Mouse (Mus musculus): ENCODE data around the gene Steap3.

The Steap3 gene

DNA sequence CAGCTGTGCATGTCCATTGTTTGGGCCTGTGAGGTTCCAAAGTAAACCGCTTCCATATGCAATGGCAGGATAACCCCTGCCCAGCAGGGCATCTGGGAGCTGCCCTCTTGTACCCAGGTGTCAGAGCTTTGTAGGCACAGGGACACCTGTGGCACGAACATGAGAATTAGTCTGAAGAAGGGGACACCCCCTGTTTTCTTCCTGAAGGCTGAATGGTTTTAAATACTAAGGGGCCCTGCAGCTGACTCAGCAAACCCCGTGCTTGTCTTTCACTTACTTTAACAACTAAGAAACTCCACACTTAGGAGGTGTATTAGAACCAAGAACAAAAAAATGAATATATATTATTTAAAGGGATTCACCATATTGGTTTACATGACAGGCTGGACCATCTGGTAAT, 74.4 kb downstream of the Steap3 start:
- DNase-seq (ENCODE audit: low spot score): no peak

- DNase-seq (ENCODE audit: low spot score): peak; percentile 75
Measured at GRCm38 (mm10) chr1:120197189-120197588, 75.3 kb downstream of the Steap3 start.

GRCm38 (mm10) chr1:120196724-120197123, 75.8 kb downstream of the Steap3 start:
- DNase-seq (ENCODE audit: low spot score): no peak

DNA sequence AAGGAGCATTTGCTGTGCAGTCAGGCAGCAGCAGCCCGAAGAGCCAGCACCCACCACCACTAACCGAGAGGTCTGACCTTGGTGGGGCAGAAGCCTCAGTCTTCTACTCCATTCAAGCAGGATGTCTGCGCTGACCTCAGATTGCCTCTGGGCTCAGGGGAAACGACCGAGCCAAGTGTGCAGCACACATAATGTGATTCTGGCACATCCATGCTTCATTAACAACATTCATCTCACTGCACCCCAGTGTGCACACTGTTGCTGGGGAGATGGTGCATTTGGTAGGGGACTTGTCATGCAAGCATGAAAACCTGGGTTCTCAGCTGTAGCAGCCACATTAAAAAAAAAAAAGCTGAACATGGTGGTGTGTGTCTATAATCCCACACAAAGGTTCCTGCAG, 76.6 kb downstream of the Steap3 start:
- DNase-seq (ENCODE audit: low spot score): no peak

GRCm38 (mm10) chr1:120193586-120193985, 78.9 kb downstream of the Steap3 start:
- no peak for DNase-seq (ENCODE audit: low spot score)

- DNase-seq (ENCODE audit: low spot score): no peak
Measured at GRCm38 (mm10) chr1:120192321-120192720, 80.2 kb downstream of the Steap3 start.

- no peak for DNase-seq (ENCODE audit: low spot score)
Measured at GRCm38 (mm10) chr1:120190946-120191345, 81.6 kb downstream of the Steap3 start.

GRCm38 (mm10) chr1:120190300-120190699, 82.2 kb downstream of the Steap3 start:
- no peak for DNase-seq (ENCODE audit: low spot score)

DNA sequence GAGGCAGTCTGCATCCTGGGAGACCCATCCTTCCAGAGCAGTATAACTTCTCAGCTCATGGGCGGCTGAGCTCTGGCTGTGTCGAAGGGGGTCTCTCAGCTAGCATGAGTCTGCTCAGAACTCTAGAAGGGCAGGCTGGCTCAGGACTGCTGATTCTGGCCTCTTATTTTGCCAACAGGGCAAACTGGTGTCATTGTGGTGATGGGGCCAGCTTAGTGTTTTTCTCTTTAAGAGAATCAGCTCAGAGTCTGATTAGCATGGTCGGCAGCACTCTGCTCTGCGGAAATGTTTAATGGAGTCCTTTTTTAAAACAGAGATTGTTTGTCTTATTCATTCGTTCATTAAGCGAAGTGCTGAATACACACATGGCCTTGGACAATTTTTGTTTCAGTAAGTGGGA, 83.3 kb downstream of the Steap3 start:
- no peak for DNase-seq (ENCODE audit: low spot score)

DNA sequence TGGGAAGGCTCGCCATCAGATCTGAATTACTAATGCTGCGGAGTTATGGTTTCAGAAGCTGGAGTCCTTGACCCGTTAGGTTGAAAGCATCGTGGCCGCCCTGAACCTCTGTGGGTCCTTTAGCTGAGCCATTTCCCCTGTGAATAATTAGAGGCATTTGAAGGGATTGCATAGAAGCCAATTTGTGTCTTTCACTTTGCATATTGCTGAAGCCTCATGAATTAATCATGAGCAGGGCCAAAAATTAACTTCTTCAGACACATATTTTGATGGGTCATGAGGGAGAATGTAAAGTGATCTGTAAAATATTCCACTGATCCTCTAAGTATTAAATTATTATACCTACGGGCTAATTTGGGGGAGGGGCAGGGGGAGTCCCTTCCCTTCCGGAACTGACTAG, 85.4 kb downstream of the Steap3 start:
- no peak for DNase-seq (ENCODE audit: low spot score)

DNA sequence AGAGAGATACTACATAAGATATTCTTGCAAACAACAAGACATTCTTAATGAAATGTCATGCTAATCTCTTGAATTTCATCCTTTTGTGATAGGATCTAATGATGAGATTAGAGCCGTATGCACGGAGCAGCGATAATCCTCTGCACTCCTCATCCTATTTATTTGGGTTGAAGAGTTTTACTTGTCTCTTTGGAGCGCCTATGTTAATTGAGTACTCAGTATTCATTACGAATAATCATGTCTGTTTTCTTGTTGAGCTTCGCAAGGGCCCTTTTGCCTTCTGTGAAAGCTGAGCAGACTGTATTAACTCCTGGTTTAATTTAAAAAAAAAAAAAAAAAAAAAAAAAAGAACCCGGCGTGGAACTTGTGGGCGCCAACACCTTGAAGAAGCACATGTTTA, 85.8 kb downstream of the Steap3 start:
- no peak for DNase-seq (ENCODE audit: low spot score)

GRCm38 (mm10) chr1:120186204-120186603, 86.3 kb downstream of the Steap3 start:
- DNase-seq (ENCODE audit: low spot score): no peak

GRCm38 (mm10) chr1:120177141-120177540, 95.4 kb downstream of the Steap3 start:
- DNase-seq (ENCODE audit: low spot score): no peak

GRCm38 (mm10) chr1:120176313-120176712, 96.2 kb downstream of the Steap3 start:
- no peak for DNase-seq (ENCODE audit: low spot score)

DNA sequence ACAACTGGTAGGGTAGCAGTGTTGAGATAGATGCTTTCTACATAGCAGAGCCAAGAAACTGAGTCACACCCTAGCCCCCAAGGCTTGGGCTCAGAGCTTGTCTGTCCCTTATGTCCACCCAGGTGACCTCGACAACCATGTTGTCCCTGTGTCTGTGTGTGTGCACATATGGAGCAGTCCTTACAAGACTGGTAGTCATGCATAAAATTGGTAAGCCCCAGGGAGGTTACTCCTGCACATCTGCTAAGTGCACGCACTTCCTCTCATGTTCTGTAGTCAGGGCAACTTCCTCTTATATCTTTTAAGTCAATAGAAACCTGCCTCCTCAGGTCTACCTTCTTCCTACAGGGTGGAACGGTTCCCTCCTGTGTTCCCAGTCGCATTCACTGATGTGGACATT, 97.5 kb downstream of the Steap3 start:
- DNase-seq (ENCODE audit: low spot score): no peak

- DNase-seq (ENCODE audit: low spot score): peak; percentile 52
Measured at GRCm38 (mm10) chr1:120171819-120172521, 100.5 kb downstream of the Steap3 start.

- DNase-seq (ENCODE audit: low spot score): no peak
Measured at GRCm38 (mm10) chr1:120170307-120170706, 102.2 kb downstream of the Steap3 start.

DNA sequence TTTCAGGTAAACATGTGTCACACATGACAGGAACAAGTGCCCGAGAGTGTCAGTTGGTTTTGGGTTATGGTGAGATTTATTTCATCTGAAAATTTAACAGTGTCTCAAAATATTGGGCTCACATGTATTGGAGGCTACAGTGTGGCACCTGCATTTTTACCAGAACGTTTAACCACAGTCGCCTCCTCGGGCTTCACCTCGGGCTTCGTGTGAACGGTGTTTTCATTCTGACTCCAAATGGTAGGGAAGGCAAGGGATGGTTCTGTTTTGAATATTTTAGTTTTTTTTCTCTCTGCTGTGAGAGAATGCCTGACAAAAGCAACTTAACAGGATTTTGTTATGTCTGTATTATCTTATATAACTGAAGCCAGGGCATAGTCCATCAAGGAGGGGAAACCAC, 103.8 kb downstream of the Steap3 start:
- no peak for DNase-seq (ENCODE audit: low spot score)

DNA sequence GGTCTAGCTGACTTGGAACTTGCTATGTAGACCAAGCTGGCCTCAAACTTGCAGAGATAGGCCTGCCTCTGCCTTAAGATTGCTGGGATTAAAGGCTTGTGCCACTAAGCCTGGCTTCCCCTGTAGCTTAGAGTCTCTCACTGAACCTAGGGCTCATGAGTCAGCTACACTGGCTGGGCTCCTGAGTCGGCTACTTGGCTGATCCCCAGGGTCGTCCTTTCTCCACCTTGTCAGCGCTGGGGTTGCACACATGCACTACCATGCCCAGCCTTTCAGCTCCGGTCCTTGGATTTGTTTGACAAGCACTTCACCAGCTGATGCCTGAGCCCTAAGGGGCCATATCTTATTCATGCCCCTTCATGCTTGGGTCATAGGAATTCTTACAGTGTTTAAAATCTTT, 104.5 kb downstream of the Steap3 start:
- DNase-seq (ENCODE audit: low spot score): peak; percentile 9

DNA sequence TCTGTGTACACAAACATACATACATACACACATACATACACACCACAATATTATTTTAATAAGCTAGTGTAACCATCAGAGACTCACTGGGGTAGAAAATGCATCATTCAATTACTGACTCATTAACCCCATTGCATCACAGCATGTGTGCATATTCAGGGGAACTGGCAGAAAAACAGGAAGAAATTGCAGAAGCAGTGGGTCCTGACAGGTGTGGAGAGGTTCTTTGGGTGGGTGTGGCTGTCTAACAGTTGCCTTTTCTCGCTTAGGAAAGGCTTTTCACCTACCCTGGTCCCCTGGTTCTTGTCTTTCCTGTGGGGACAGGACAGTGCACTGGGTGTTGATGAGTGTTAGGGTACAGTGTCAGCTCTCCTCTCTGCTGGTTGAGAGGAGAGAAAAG, 109.9 kb downstream of the Steap3 start:
- no peak for DNase-seq (ENCODE audit: low spot score)

GRCm38 (mm10) chr1:120161502-120161901, 111.0 kb downstream of the Steap3 start:
- DNase-seq (ENCODE audit: low spot score): no peak

DNA sequence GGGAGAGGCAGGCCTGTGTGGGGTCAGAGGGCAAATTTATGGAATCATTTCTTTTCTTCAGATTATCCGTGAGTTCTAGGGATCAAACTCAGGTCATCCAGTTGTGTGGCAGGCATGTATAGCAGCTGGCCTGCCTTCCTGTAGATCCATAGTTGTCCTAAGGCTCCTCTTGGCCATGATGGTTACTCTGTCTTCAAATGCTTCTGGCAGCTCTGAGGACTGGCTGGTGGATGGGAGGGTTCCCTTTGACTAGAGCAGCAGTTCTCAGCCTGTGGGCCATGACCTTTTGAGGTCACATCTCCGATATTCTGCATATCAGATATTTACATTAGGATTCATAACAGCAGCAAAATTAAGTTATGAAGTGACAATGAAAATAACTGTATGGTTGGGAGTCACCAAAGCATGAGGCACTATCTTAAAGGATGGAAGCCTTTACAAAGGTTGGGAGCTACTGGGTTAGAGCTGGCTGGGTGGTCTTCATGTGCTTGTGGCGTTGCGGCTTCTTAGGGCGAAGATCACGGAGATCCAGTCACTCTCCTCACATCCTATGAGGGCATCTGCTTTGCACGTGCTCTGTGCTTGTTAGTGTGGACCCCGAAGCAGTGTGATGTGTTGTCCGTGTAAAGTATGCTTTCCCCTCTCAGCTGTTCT, 113.9 kb downstream of the Steap3 start:
- DNase-seq (ENCODE audit: low spot score): no peak

- peak; percentile 40 for DNase-seq (ENCODE audit: low spot score)
Measured at GRCm38 (mm10) chr1:120155325-120155724, 117.2 kb downstream of the Steap3 start.

DNA sequence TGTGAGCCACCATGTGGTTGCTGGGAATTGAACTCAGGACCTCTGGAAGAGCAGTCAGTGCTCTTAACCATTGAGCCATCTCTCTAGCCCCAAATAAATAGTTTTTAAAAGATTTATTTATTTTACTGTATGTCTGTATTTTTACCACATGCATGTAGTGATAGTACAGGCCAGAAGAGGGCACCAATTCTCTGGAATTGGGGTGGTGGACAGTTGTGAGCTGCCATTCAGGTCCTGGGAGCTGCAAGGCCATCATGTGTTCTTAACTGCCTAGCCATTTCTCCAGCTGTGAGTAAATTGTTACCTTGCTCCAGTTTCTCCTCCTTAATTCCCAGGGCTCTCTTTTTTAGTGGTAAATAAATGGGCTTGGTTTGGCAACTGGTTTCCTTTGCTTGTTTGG, 118.3 kb downstream of the Steap3 start:
- DNase-seq (ENCODE audit: low spot score): peak; percentile 67

Data from adipocyte (in vitro differentiated cells).